Mouse (Mus musculus): ENCODE results near the gene Clmn. TPM values are rescaled to one million over a fixed set of nuclear protein-coding genes. Genes with fewer than 3 reads are reported as not detected.

The Clmn gene
- polyA plus RNA-seq, 1 experiment from 2014 or later, result 4.9 TPM

DNA sequence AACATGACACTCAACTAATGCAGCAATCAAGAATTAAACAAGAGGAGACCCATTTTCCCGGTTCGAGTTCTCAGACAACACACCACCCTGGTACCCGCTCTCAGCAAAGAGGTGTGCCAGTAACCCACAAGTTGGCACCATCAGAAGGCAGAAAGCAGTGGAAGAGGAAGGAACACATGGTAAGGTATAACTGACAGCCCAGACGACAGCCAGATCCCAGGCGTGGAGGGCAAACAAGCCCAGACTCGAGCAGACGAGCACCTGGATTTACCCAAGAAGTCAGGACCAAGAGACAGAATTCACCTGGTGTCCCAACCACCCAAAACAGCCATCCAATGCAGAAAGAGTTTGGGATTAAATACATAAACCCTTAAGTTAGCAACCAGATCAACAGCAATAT, 11.5 kb downstream of the Clmn start:
- WGBS, result 91% methylated on average over 7 of the region's 7 CpGs
- H3K4me2 ChIP-seq, result no peak overlapping the region
- no peaks in the 10 kb centered on the region for H3K9me3 ChIP-seq (replicated peaks)
- peaks cover 32% of the 10 kb centered on the region for H3K4me1 ChIP-seq
- H3K4me3 ChIP-seq (replicated peaks), result no peak overlapping the region
- no peak for ATAC-seq (replicated peaks; ENCODE audit: low FRiP score)
- no peak overlapping the region for H3K27ac ChIP-seq
- H3K36me3 ChIP-seq, result no peaks in the 10 kb centered on the region
- no peaks in the 10 kb centered on the region for H3K27me3 ChIP-seq
- no peak overlapping the region for H3K9ac ChIP-seq

DNA sequence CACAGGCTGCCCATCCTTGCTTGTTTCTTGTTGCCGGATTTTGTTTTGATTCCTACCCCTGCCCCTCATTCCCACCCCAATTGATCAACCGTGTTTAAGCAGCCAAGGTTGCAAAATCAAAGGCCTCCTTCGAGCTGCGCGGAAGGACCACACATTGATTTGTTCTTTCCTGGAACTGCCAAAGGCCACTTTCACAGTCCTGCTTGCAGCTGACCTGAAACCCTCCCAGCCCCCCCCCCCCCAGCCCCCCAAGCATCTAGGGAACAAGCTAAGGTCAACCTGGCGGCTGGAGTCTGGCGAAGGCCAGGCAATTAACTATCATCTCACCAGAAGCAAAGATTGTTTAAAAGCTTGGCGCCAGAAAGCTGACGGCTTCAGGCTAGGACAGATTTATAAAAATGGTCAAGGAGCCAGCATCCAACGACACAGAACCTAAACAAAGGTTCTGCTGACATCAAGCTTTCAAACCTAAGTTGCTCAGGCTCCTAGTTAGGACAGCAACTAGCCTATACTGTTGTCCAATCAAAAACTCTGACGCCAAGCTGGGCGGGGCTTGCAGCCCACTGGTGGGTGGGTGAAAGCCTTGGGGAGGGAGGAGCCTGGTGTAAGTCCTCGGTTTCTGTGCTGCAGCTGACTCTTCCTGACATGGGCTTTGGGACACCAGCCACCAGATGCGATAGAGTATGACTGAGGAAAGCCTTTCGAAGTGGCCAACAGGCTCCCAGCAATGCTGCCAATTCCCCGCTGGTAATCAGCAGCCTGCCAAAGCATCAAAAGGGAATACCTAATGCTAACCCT, 13.0 kb downstream of the Clmn start:
- H3K27me3 ChIP-seq, result no peaks in the 10 kb centered on the region
- no peaks in the 10 kb centered on the region for H3K9me3 ChIP-seq (replicated peaks)
- no peak overlapping the region for H3K4me3 ChIP-seq (replicated peaks)
- H3K4me1 ChIP-seq, result peaks cover 32% of the 10 kb centered on the region
- no peaks in the 10 kb centered on the region for H3K36me3 ChIP-seq
- peak; percentile 93 for ATAC-seq (replicated peaks; ENCODE audit: low FRiP score)
- H3K4me2 ChIP-seq, result peak overlapping the region; percentile 51
- no peak overlapping the region for H3K9ac ChIP-seq
- peak overlapping the region; percentile 66 for H3K27ac ChIP-seq
- 19% methylated on average over 16 of the region's 16 CpGs for WGBS

DNA sequence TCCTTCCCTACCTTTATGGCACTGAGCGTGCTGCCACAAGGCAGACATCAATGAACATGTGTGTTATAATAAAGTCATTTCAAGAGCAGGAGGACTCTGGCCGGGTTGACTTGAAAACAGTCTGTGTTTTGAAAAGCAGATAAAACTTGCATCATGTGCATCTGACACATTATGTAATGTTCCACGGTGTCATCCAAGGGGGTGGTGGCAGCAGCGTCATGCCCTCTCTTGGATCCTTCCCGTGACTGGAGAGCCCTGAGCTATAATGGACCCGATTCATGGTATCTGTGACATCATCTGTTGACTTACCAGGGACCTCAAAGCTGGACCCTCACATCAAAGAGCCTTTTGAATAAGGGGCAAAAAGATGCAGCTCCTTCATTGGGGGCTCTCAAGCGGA, 14.8 kb downstream of the Clmn start:
- Histone ChIP-seq H3K27me3 (no peaks in the 10 kb centered on the region), H3K4me1 (peaks cover 35% of the 10 kb centered on the region), H3K4me2 (no peak overlapping the region), H3K4me3 (replicated peaks) (no peak overlapping the region), H3K9me3 (replicated peaks) (no peaks in the 10 kb centered on the region), H3K27ac (no peak overlapping the region), H3K9ac (no peak overlapping the region), H3K36me3 (no peaks in the 10 kb centered on the region)
- 87% methylated on average over 7 of the region's 7 CpGs for WGBS
- no peak for ATAC-seq (replicated peaks; ENCODE audit: low FRiP score)

DNA sequence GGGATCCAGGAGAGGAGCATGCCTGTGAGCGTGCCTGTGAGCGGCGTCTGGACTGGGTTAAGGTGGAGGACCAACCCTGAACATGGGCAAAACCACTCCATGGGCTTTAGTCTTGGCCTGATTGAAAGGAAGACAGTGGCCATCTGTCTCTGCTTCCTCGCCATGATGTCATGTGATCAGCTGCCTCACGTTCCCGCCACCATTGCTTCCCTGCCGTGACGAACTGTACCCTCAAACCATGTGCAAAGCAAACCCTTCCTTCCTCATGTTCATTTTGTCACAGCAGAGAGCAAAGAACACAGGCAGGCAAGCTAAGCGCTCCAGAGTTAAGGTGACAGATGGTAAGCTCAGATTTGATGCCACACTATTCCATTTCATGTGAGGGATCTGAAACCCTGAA, 16.2 kb downstream of the Clmn start:
- no peak for ATAC-seq (replicated peaks; ENCODE audit: low FRiP score)
- 90% methylated on average over 9 of the region's 9 CpGs for WGBS
- Histone ChIP-seq H3K4me1 (peaks cover 44% of the 10 kb centered on the region), H3K9ac (no peak overlapping the region), H3K9me3 (replicated peaks) (no peaks in the 10 kb centered on the region), H3K4me3 (replicated peaks) (no peak overlapping the region), H3K4me2 (no peak overlapping the region), H3K27ac (no peak overlapping the region), H3K36me3 (no peaks in the 10 kb centered on the region), H3K27me3 (no peaks in the 10 kb centered on the region)

DNA sequence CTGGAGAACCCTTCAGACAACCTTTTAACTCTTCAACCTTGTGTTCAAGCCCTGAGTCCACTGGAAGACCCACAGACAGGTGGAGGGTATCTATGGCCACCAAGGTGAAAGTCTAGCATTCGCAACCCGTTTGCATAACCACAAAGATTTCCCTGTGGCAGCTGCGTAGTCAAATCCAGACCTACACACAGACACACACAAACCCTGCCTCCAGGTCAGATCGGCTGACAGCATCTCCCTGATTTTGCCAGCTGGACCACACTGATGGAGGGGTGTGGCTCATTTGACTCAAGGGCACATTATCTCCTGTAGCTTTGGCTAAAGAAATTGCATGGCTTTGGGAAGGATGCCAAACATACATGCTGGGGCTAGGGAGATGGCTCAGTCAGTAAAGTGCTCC, 17.6 kb downstream of the Clmn start:
- H3K4me1 ChIP-seq, result peaks cover 38% of the 10 kb centered on the region
- WGBS, result 87% methylated on average over 4 of the region's 4 CpGs
- no peaks in the 10 kb centered on the region for H3K27me3 ChIP-seq
- no peaks in the 10 kb centered on the region for H3K9me3 ChIP-seq (replicated peaks)
- H3K4me3 ChIP-seq (replicated peaks), result no peak overlapping the region
- no peaks in the 10 kb centered on the region for H3K36me3 ChIP-seq
- no peak overlapping the region for H3K9ac ChIP-seq
- no peak overlapping the region for H3K4me2 ChIP-seq
- H3K27ac ChIP-seq, result no peak overlapping the region
- ATAC-seq (replicated peaks; ENCODE audit: low FRiP score), result no peak

DNA sequence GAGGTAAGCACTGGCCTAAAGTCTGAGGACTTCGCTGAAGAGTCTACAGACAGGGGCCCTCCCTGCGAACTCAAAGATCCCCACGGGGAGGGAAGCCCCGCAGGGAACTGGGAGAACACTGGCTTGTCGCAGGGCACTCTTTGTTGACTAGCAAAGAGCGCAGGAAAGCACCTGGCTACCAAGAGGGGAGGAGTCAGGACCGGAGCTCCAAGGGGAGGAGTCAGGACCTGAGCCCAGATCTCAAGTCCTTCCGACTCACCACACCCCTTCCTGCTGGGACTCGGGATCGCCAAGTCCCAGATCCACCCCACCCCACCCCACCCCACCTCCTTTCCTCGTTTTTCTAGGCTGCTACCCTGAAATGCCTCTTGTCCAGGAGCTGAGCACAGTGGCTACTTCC, 19.2 kb downstream of the Clmn start:
- no peaks in the 10 kb centered on the region for H3K36me3 ChIP-seq
- peak overlapping the region; percentile 51 for H3K27ac ChIP-seq
- peak overlapping the region; percentile 38 for H3K4me3 ChIP-seq (replicated peaks)
- no peaks in the 10 kb centered on the region for H3K27me3 ChIP-seq
- peaks cover 25% of the 10 kb centered on the region for H3K4me1 ChIP-seq
- H3K4me2 ChIP-seq, result peak overlapping the region; percentile 64
- peak; percentile 78 for ATAC-seq (replicated peaks; ENCODE audit: low FRiP score)
- H3K9me3 ChIP-seq (replicated peaks), result no peaks in the 10 kb centered on the region
- no peak overlapping the region for H3K9ac ChIP-seq
- 4% methylated on average over 11 of the region's 11 CpGs for WGBS

DNA sequence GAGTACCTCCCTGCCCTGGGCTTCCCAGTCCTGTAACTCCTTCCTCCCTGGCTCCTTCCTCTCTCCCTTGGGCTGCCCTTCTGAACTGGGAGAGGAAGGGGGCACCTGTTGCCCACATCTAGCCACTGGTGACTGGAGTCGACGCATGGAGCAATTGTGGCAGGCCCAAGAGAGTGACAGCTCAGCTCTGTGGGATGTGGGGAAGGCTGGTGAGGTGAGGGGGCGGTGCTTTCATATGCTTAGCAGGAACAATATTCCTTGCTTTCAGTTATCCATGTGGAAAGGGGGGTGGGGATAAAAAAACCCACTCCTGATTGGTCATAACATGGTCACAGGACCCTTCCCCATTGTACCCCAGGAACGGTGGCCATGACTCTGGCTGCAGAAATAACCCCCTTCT, 19.9 kb downstream of the Clmn start:
- ATAC-seq (replicated peaks; ENCODE audit: low FRiP score), result no peak
- H3K4me3 ChIP-seq (replicated peaks), result no peak overlapping the region
- H3K4me2 ChIP-seq, result 0 out of 2 replicates have a peak overlapping the region, but pooled peaks have one; percentile 64
- no peak overlapping the region for H3K9ac ChIP-seq
- peak overlapping the region; percentile 51; the same call in 1 of the 2 replicates for H3K27ac ChIP-seq
- no peaks in the 10 kb centered on the region for H3K27me3 ChIP-seq
- peaks cover 25% of the 10 kb centered on the region for H3K4me1 ChIP-seq
- 67% methylated on average over 4 of the region's 4 CpGs for WGBS
- H3K9me3 ChIP-seq (replicated peaks), result no peaks in the 10 kb centered on the region
- H3K36me3 ChIP-seq, result no peaks in the 10 kb centered on the region

DNA sequence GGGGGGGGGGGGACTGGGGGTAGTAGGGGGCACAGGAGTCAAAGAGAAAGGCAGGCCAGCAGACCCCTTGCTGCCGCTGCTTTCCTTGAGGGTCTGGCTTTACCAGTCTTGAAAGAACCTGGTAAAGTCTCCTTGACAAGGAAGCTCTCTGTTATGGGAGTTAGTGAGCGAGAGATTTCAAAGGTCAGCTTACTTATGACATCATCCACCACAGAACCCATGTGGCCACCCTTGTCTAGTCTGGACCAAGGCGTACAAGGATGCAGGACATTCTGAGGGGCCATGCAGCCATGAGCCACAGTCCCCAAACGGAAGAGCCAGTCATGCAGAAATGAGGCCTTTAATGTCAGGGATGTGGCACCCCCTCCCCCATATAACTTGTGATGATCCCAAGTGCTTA, 20.6 kb downstream of the Clmn start:
- ATAC-seq (replicated peaks; ENCODE audit: low FRiP score), result no peak

DNA sequence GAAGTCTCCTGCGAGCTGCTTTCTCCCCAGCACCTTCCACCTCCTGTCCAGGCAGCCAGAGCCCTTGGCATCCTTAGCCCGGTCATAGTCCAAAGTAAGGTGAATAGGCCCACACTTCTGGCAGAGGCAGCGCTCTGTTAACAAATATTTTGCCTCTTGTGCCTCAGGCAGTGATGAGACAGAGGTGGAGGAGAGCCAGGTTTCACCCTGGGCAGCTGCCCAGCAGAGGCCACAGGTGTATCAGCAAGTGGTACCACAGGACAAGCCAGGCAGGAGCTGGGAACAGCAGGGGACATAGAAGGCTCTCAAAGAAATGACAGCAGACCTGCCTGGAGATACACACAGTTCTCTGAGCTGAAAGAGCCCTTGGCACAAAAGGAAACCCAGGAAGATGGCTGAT, 23.6 kb downstream of the Clmn start:
- peaks cover 41% of the 10 kb centered on the region for H3K4me1 ChIP-seq
- no peak overlapping the region for H3K4me3 ChIP-seq (replicated peaks)
- no peaks in the 10 kb centered on the region for H3K9me3 ChIP-seq (replicated peaks)
- H3K27ac ChIP-seq, result no peak overlapping the region
- no peak overlapping the region for H3K4me2 ChIP-seq
- 0 out of 2 replicates have a peak, but pooled peaks cover 2% of the 10 kb centered on the region for H3K27me3 ChIP-seq
- WGBS, result 78% methylated on average over 3 of the region's 3 CpGs
- H3K36me3 ChIP-seq, result no peaks in the 10 kb centered on the region
- H3K9ac ChIP-seq, result no peak overlapping the region
- no peak for ATAC-seq (replicated peaks; ENCODE audit: low FRiP score)

More for the DNA sequence above, 20.6 kb downstream of the Clmn start:
- no peak overlapping the region for H3K4me3 ChIP-seq (replicated peaks)
- H3K36me3 ChIP-seq, result no peaks in the 10 kb centered on the region
- H3K27ac ChIP-seq, result no peak overlapping the region
- no peak overlapping the region for H3K4me2 ChIP-seq
- no peaks in the 10 kb centered on the region for H3K27me3 ChIP-seq
- no peaks in the 10 kb centered on the region for H3K9me3 ChIP-seq (replicated peaks)
- H3K9ac ChIP-seq, result no peak overlapping the region
- peaks cover 25% of the 10 kb centered on the region for H3K4me1 ChIP-seq
- WGBS, result 71% methylated on average over 4 of the region's 4 CpGs

DNA sequence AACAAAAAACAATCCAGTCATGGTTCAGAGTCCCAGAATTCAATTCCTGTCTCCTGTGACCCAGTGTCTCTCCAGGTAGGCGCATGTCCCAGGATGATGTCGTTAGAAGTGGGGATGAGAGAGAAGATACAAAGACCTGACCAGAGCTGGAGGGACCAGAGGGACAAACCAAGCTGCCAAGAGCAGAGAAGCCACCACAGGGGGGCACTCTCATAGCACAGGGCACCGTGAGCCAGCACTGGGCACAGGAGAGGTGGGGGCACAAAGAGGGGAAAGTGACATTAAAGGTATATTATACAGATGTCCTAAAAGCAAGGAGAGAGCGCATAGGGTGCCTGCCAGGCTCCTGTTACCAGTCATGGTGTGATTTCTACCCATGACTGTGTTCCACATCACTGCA, 25.9 kb downstream of the Clmn start:
- no peak overlapping the region for H3K4me3 ChIP-seq (replicated peaks)
- H3K36me3 ChIP-seq, result no peaks in the 10 kb centered on the region
- H3K27ac ChIP-seq, result no peak overlapping the region
- no peak overlapping the region for H3K4me2 ChIP-seq
- H3K4me1 ChIP-seq, result peaks cover 27% of the 10 kb centered on the region
- H3K27me3 ChIP-seq, result 0 out of 2 replicates have a peak, but pooled peaks cover 2% of the 10 kb centered on the region
- WGBS, result 61% methylated on average over 4 of the region's 4 CpGs
- no peak overlapping the region for H3K9ac ChIP-seq
- ATAC-seq (replicated peaks; ENCODE audit: low FRiP score), result no peak; the same call in 1 of the 2 replicates
- H3K9me3 ChIP-seq (replicated peaks), result no peaks in the 10 kb centered on the region

DNA sequence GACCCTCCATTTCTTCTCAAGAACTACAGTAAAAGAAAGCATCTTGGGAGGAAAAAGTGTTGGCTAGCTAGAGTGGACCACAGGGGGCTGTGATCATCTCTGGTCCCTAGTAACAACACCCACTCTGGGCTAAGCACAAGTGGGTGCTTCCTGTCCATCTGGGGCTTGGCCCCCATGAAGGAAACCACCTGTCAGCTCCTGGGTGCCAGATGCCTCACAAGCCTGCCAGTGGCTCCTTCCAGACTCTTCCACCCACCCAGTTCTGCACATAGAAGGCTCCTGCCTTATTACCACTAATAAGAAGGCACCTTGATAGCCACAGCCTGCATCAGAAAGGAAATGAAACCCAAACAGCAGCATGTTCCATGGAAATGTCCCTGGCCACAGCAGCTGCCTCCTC, 26.4 kb downstream of the Clmn start:
- H3K4me2 ChIP-seq, result no peak overlapping the region
- H3K4me3 ChIP-seq (replicated peaks), result no peak overlapping the region
- no peaks in the 10 kb centered on the region for H3K9me3 ChIP-seq (replicated peaks)
- no peaks in the 10 kb centered on the region for H3K36me3 ChIP-seq
- H3K9ac ChIP-seq, result no peak overlapping the region
- H3K27me3 ChIP-seq, result 0 out of 2 replicates have a peak, but pooled peaks cover 2% of the 10 kb centered on the region
- ATAC-seq (replicated peaks; ENCODE audit: low FRiP score), result no peak
- peaks cover 24% of the 10 kb centered on the region for H3K4me1 ChIP-seq
- no peak overlapping the region for H3K27ac ChIP-seq

DNA sequence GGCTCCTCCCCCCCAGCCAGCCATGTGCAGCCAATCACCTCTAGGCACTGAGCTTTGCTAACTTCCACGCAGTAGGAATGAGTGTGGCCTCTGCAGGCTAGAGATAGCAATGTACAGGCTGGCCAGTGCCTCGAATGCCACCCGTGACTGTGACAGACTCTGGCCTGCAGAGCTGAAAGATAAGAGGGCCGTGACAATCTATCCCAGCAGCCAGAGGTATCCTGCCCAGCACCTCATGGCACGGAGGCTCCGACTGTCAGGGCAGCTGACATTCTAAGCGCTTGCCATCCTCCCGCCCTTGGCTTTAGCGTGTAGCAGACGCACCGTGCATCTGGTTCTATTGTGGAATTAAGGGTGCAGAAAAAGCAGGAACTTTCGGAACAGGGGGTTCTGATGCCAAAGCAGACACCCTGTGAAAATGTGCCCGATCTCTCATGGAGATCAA, 26.9 kb downstream of the Clmn start:
- no peak overlapping the region for H3K27ac ChIP-seq
- no peaks in the 10 kb centered on the region for H3K9me3 ChIP-seq (replicated peaks)
- no peak overlapping the region for H3K4me2 ChIP-seq
- H3K4me1 ChIP-seq, result peaks cover 24% of the 10 kb centered on the region
- no peaks in the 10 kb centered on the region for H3K36me3 ChIP-seq
- no peak; the same call in 1 of the 2 replicates for ATAC-seq (replicated peaks; ENCODE audit: low FRiP score)
- 67% methylated on average over 13 of the region's 13 CpGs for WGBS
- H3K27me3 ChIP-seq, result 0 out of 2 replicates have a peak, but pooled peaks cover 2% of the 10 kb centered on the region
- H3K4me3 ChIP-seq (replicated peaks), result no peak overlapping the region
- H3K9ac ChIP-seq, result no peak overlapping the region
